ENCODE assay signal across 8 mouse cellular contexts in genomic region chr13:17837610-17838483, GRCm38 (mm10). TPM values are rescaled to one million over a fixed set of nuclear protein-coding genes. Genes with fewer than 3 reads are reported as not detected.
A peak's percentile ranks its signal among the peaks of the same experiment; 100 is the strongest.
DNase-seq lines count a peak whose midpoint lies in the region; ATAC-seq and TF ChIP-seq lines count a peak whose summit lies in the region.

No protein-coding gene starts in this region.

- H3K36me3 ChIP-seq in forebrain, embryonic 13.5 days (ENCODE audit: poor library complexity, severe bottlenecking) = no peaks in the 10 kb centered on the region
- no peaks in the 10 kb centered on the region for H3K36me3 ChIP-seq in liver, embryonic 15.5 days (replicated peaks)

- no peak overlapping the region for H3K9ac ChIP-seq in forebrain, embryonic 13.5 days
- no peak overlapping the region for H3K9ac ChIP-seq in liver, embryonic 15.5 days

- DNase-seq in adrenal gland, adult 18-20 months (ENCODE audit: low spot score in 2 of 2) = peak; percentile 33 to 36
- DNase-seq in adrenal gland, postnatal 4 days (ENCODE audit: low spot score in 2 of 2) = no peak
- DNase-seq in 3T3-L1 (ENCODE audit: low read depth, low spot score) = peak; percentile 76
- peak; percentile 45 for DNase-seq in kidney, adult 18-20 months
- DNase-seq in retina, postnatal 7 days (ENCODE audit: low read depth, low spot score) = peak; percentile 29

- no peak for TF ChIP-seq POLR2A in bone marrow macrophage, adult 2 months (IDR thresholded peaks at IDR 0.05; ENCODE audit: borderline replicate concordance, low read depth, low read length)

- TF ChIP-seq CTCF in bone marrow macrophage, adult 2 months (IDR thresholded peaks at IDR 0.05; ENCODE audit: low read depth, low read length) = 0 out of 2 replicates have a peak, but pooled peaks have one; percentile 5

- no peak overlapping the region for H3K27ac ChIP-seq in bone marrow macrophage, adult 2 months (ENCODE audit: insufficient read depth, low read depth, low read length)
- 0 out of 2 replicates have a peak overlapping the region, but pooled peaks have one; percentile 4 for H3K27ac ChIP-seq in forebrain, embryonic 13.5 days
- H3K27ac ChIP-seq in liver, embryonic 15.5 days (replicated peaks) = no peak overlapping the region

- peak; percentile 64 for ATAC-seq in forebrain, embryonic 13.5 days
- peak; percentile 31; the same call in 1 of the 2 replicates for ATAC-seq in liver, embryonic 15.5 days (ENCODE audit: insufficient read depth)

- H3K27me3 ChIP-seq in forebrain, embryonic 13.5 days = no peaks in the 10 kb centered on the region
- H3K27me3 ChIP-seq in liver, embryonic 15.5 days = no peaks in the 10 kb centered on the region

- H3K4me2 ChIP-seq in forebrain, embryonic 13.5 days = no peak overlapping the region
- no peak overlapping the region for H3K4me2 ChIP-seq in liver, embryonic 15.5 days

- peaks cover 9% of the 10 kb centered on the region for H3K4me1 ChIP-seq in bone marrow macrophage, adult 2 months (ENCODE audit: control insufficient read depth, insufficient read depth, low read length)
- no peaks in the 10 kb centered on the region for H3K4me1 ChIP-seq in forebrain, embryonic 13.5 days
- no peaks in the 10 kb centered on the region; the same call in 1 of the 2 replicates for H3K4me1 ChIP-seq in liver, embryonic 15.5 days (replicated peaks)

- 45% methylated on average over 16 of the region's 16 CpGs for WGBS in forebrain, embryonic 13.5 days
- 36% methylated on average over 16 of the region's 16 CpGs for WGBS in liver, embryonic 15.5 days (ENCODE audit: insufficient replicate concordance)

- H3K4me3 ChIP-seq in bone marrow macrophage, adult 2 months (ENCODE audit: insufficient read depth, low read length) = no peak overlapping the region
- H3K4me3 ChIP-seq in forebrain, embryonic 13.5 days = no peak overlapping the region
- no peak overlapping the region for H3K4me3 ChIP-seq in liver, embryonic 15.5 days (replicated peaks)

- no peaks in the 10 kb centered on the region for H3K9me3 ChIP-seq in forebrain, embryonic 13.5 days (replicated peaks)
- H3K9me3 ChIP-seq in liver, embryonic 15.5 days (replicated peaks) = no peaks in the 10 kb centered on the region

RNA-seq across cellular contexts. Expression of gene Cdk13, which starts 33.0 kb away (rescaled TPM):
- total RNA-seq in adrenal gland, adult 18-20 months (2021) = 10 to 100 TPM; 54.0 to 67.0 TPM
- 10 to 100 TPM; 62.6 to 68.6 TPM for total RNA-seq in adrenal gland, postnatal 4 days (2021)
- 45.8 and 46.5 TPM in 2 replicates for polyA plus RNA-seq in bone marrow macrophage, adult 2 months (2012; ENCODE audit: insufficient read depth, insufficient read length, missing spikeins)
- 15.0 and 16.6 TPM in 2 replicates for polyA plus RNA-seq in forebrain, embryonic 13.5 days (2015; fragmentation: Nextera tagmentation; extraction: Ambion mirVana)
- polyA plus RNA-seq in liver, embryonic 15.5 days (2015; fragmentation: Nextera tagmentation; extraction: Ambion mirVana) = 6.1 and 6.8 TPM in 2 replicates

Comparison
In these comparisons a context has a peak if more than half of its experiments do, and no peak if none do; other contexts are left out.
1. DNase-seq: peak in adrenal gland, adult 18-20 months (2 of 2), 3T3-L1 (single experiment), kidney, adult 18-20 months (single experiment) and retina, postnatal 7 days (single experiment); none in adrenal gland, postnatal 4 days (0 of 2).